ENCODE assay signal across 17 mouse cellular contexts in the genomic region with DNA sequence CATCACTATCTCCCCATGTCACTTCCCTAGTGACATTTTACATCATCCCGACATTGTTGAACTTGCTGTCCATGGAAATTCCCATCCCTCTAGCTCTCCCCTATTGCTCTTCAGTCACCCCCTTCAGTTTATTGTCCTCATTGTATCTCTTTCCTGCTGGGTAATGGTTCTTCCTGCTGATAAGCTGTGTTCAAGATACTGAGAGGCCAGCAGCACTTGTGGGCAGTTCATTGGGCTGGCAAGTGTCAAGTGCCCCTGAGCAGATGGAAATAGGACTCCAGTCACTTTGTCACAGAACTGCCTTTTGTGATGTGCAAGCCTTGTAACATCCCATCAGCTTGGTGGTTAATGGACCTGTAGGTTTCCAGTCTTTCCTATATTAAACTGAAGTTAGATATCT.
"Had no signal": no experiment of that assay in that cellular context is flagged by ENCODE, and none has a peak within 500 bp of the region (broad histone marks: within the 10 kb centered on the region; RNA-seq: fewer than 3 reads in every experiment).

No protein-coding gene starts in this region.

- H3K4me2 ChIP-seq: kidney, embryonic 15.5 days; liver, embryonic 15.5 days; midbrain, embryonic 12.5 days; midbrain, embryonic 15.5 days; neural tube, embryonic 12.5 days; neural tube, embryonic 15.5 days; stomach, embryonic 15.5 days had no signal

- ATAC-seq: intestine, postnatal 0 days; midbrain, embryonic 15.5 days had no signal

- DNase-seq: kidney, adult 2 months; kidney, postnatal 10 days; kidney, postnatal 36 days; layer of hippocampus, postnatal 36 days; retina, postnatal 1 day; right cerebral cortex, postnatal 25 days; spleen, adult 18-20 months; thymus, postnatal 25 days had no signal

- H3K9me3 ChIP-seq: kidney, embryonic 15.5 days; liver, embryonic 15.5 days; midbrain, embryonic 12.5 days; midbrain, embryonic 15.5 days; neural tube, embryonic 12.5 days; neural tube, embryonic 15.5 days; stomach, embryonic 15.5 days had no signal

- H3K27ac ChIP-seq: kidney, embryonic 15.5 days; left cerebral cortex, adult 2 months; liver, embryonic 15.5 days; midbrain, embryonic 12.5 days; midbrain, embryonic 15.5 days; neural tube, embryonic 12.5 days; neural tube, embryonic 15.5 days; stomach, embryonic 15.5 days had no signal

- H3K9ac ChIP-seq: kidney, embryonic 15.5 days; liver, embryonic 15.5 days; midbrain, embryonic 12.5 days; midbrain, embryonic 15.5 days; neural tube, embryonic 12.5 days; neural tube, embryonic 15.5 days; stomach, embryonic 15.5 days had no signal

- H3K36me3 ChIP-seq: kidney, embryonic 15.5 days; liver, embryonic 15.5 days; midbrain, embryonic 12.5 days; midbrain, embryonic 15.5 days; neural tube, embryonic 12.5 days; neural tube, embryonic 15.5 days; stomach, embryonic 15.5 days had no signal

- H3K4me3 ChIP-seq: kidney, embryonic 15.5 days; left cerebral cortex, adult 2 months; liver, embryonic 15.5 days; midbrain, embryonic 12.5 days; midbrain, embryonic 15.5 days; neural tube, embryonic 12.5 days; neural tube, embryonic 15.5 days; stomach, embryonic 15.5 days had no signal

- H3K4me1 ChIP-seq: kidney, embryonic 15.5 days; liver, embryonic 15.5 days; midbrain, embryonic 12.5 days; midbrain, embryonic 15.5 days; neural tube, embryonic 12.5 days; neural tube, embryonic 15.5 days; stomach, embryonic 15.5 days had no signal

- H3K27me3 ChIP-seq: kidney, embryonic 15.5 days; liver, embryonic 15.5 days; midbrain, embryonic 12.5 days; midbrain, embryonic 15.5 days; neural tube, embryonic 12.5 days; neural tube, embryonic 15.5 days; stomach, embryonic 15.5 days had no signal
